In the genomic region with DNA sequence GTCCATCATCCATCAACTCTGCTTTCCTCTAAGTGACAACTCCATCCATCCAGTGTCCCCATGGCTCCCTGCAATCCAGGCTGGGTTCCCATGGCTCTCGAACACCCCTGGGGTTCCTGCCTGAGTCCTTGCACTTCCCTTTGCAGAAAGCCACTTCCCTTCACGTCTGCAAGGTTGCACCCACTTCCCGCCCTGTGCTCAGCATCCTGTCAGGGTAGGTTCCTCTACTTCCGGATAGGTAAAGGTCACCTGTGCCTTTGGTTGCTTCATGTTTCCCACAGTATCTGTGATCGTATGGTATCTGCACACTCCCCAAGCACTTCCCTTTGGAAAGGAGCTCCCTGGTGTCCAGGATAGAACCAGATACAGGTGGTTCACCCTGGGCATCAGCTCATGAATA, we compare ENCODE assay signal across 14 mouse cellular contexts. TPM values are rescaled to one million over a fixed set of nuclear protein-coding genes. Genes with fewer than 3 reads are reported as not detected.
DNase-seq lines count a peak whose midpoint lies in the region; ATAC-seq lines count a peak whose summit lies in the region.
"Had no signal": no experiment of that assay in that cellular context is flagged by ENCODE, and none has a peak within 500 bp of the region (broad histone marks: within the 10 kb centered on the region; RNA-seq: fewer than 3 reads in every experiment).

No protein-coding gene starts in this region.

- no peaks in the 10 kb centered on the region for H3K27me3 ChIP-seq in hindbrain, embryonic 10.5 days (ENCODE audit: insufficient read depth, poor library complexity, severe bottlenecking)
- H3K27me3 ChIP-seq in hindbrain, embryonic 12.5 days = no peaks in the 10 kb centered on the region
- H3K27me3 ChIP-seq in forebrain, embryonic 12.5 days = no peaks in the 10 kb centered on the region; the same call in 1 of the 2 replicates
- H3K27me3 ChIP-seq: limb, embryonic 15.5 days; Patski had no signal

- DNase-seq in hindbrain, embryonic 10.5 days (ENCODE audit: low spot score) = no peak
- peak; percentile 16 to 24 for DNase-seq in thymus, postnatal 10 days (ENCODE audit: low spot score in 2 of 2)
- no peak for DNase-seq in adrenal gland, postnatal 36 days
- DNase-seq in layer of hippocampus, postnatal 36 days = no peak
- DNase-seq: cerebellum, adult 11-12 months; right cerebral cortex, postnatal 4 days had no signal

- 0 out of 2 replicates have a peak overlapping the region, but pooled peaks have one; percentile 23 for H3K27ac ChIP-seq in hindbrain, embryonic 10.5 days
- no peak overlapping the region for H3K27ac ChIP-seq in hindbrain, embryonic 12.5 days
- no peak overlapping the region for H3K27ac ChIP-seq in forebrain, embryonic 12.5 days
- H3K27ac ChIP-seq: limb, embryonic 15.5 days had no signal

- H3K9me3 ChIP-seq in hindbrain, embryonic 10.5 days = peaks cover 12% of the 10 kb centered on the region
- no peaks in the 10 kb centered on the region for H3K9me3 ChIP-seq in hindbrain, embryonic 12.5 days (replicated peaks)
- H3K9me3 ChIP-seq in forebrain, embryonic 12.5 days = peaks cover 9% of the 10 kb centered on the region; the same call in 1 of the 2 replicates
- H3K9me3 ChIP-seq: limb, embryonic 15.5 days had no signal

- H3K36me3 ChIP-seq in hindbrain, embryonic 10.5 days = 0 out of 2 replicates have a peak, but pooled peaks cover 6% of the 10 kb centered on the region
- H3K36me3 ChIP-seq in hindbrain, embryonic 12.5 days = no peaks in the 10 kb centered on the region
- no peaks in the 10 kb centered on the region for H3K36me3 ChIP-seq in forebrain, embryonic 12.5 days (replicated peaks)
- H3K36me3 ChIP-seq: limb, embryonic 15.5 days had no signal

- H3K9ac ChIP-seq in hindbrain, embryonic 12.5 days = no peak overlapping the region
- no peak overlapping the region for H3K9ac ChIP-seq in forebrain, embryonic 12.5 days
- H3K9ac ChIP-seq: limb, embryonic 15.5 days had no signal

- no peak for ATAC-seq in hindbrain, embryonic 12.5 days (ENCODE audit: low FRiP score)
- ATAC-seq in hematopoietic stem cell, adult 5-6 weeks (replicated peaks in 1 of 2; ENCODE audit: insufficient read depth in 1 of 2, low FRiP score in 2 of 2, low TSS enrichment in 1 of 2, low read depth in 1 of 2, poor library complexity in 2 of 2, severe bottlenecking in 2 of 2) = peak; percentile 39 to 55; a peak in 2 of 4 replicates
- peak; percentile 72 for ATAC-seq in megakaryocyte, adult 5-6 weeks (ENCODE audit: poor library complexity, severe bottlenecking)
- no peak for ATAC-seq in forebrain, embryonic 12.5 days (ENCODE audit: low FRiP score)
- ATAC-seq: Patski had no signal

- peaks cover 17% of the 10 kb centered on the region for H3K4me1 ChIP-seq in hindbrain, embryonic 10.5 days (replicated peaks)
- peaks cover 4% of the 10 kb centered on the region; the same call in 1 of the 2 replicates for H3K4me1 ChIP-seq in hindbrain, embryonic 12.5 days
- H3K4me1 ChIP-seq in forebrain, embryonic 12.5 days = peaks cover 7% of the 10 kb centered on the region
- H3K4me1 ChIP-seq: limb, embryonic 15.5 days had no signal

- H3K4me3 ChIP-seq in hindbrain, embryonic 10.5 days = no peak overlapping the region
- H3K4me3 ChIP-seq in hindbrain, embryonic 12.5 days = no peak overlapping the region
- no peak overlapping the region for H3K4me3 ChIP-seq in forebrain, embryonic 12.5 days (replicated peaks)
- H3K4me3 ChIP-seq: limb, embryonic 15.5 days had no signal

- H3K4me2 ChIP-seq in hindbrain, embryonic 12.5 days (replicated peaks) = no peak overlapping the region
- H3K4me2 ChIP-seq in forebrain, embryonic 12.5 days = no peak overlapping the region
- H3K4me2 ChIP-seq: limb, embryonic 15.5 days had no signal

- 69% methylated on average over 5 of the region's 5 CpGs for WGBS in hindbrain, embryonic 10.5 days
- 76% methylated on average over 5 of the region's 5 CpGs for WGBS in hindbrain, embryonic 12.5 days
- WGBS in forebrain, embryonic 12.5 days = 73% methylated on average over 5 of the region's 5 CpGs

RNA-seq across cellular contexts. Expression of a gene that starts 19.3 kb away (rescaled TPM):
- polyA plus RNA-seq in hindbrain, embryonic 10.5 days (2016; fragmentation: Nextera tagmentation; extraction: Ambion mirVana) = 0.42 and 0.86 TPM in 2 replicates
- polyA plus RNA-seq in hindbrain, embryonic 12.5 days (2016; fragmentation: Nextera tagmentation; extraction: Ambion mirVana) = 0.43 TPM in 1 of 2 replicates, not detected in the other
- total RNA-seq in hematopoietic stem cell, adult 5-6 weeks (2017) = 3.9 and 4.8 TPM in 2 replicates
- total RNA-seq in megakaryocyte, adult 5-6 weeks (2015) = 12.6 and 17.3 TPM in 2 replicates
- 2.3 TPM in 1 of 2 replicates, not detected in the other for total RNA-seq in megakaryocyte, adult 5-6 weeks (2017)
- 100 to 1,000 TPM; 119 to 160 TPM for total RNA-seq in adrenal gland, postnatal 36 days (2021)
- total RNA-seq in layer of hippocampus, postnatal 36 days (2021) = 10 to 100 TPM; 55.8 to 62.3 TPM
- not detected in 2 replicates for polyA plus RNA-seq in forebrain, embryonic 12.5 days (2016; fragmentation: Nextera tagmentation; extraction: Ambion mirVana)
- polyA plus RNA-seq: forebrain, embryonic 11.5 days; hindbrain, embryonic 11.5 days had no signal

RNA-seq across cellular contexts. Expression of a gene that starts 32.0 kb away (rescaled TPM):
- 7.9 and 8.4 TPM in 2 replicates for polyA plus RNA-seq in hindbrain, embryonic 10.5 days (2016; fragmentation: Nextera tagmentation; extraction: Ambion mirVana)
- polyA plus RNA-seq in hindbrain, embryonic 12.5 days (2016; fragmentation: Nextera tagmentation; extraction: Ambion mirVana) = 5.5 and 7.9 TPM in 2 replicates
- total RNA-seq in hematopoietic stem cell, adult 5-6 weeks (2017) = 12.0 and 33.3 TPM in 2 replicates
- 92.0 and 95.7 TPM in 2 replicates for total RNA-seq in megakaryocyte, adult 5-6 weeks (2015)
- total RNA-seq in megakaryocyte, adult 5-6 weeks (2017) = 64.0 and 66.6 TPM in 2 replicates
- 10 to 100 TPM; 14.3 to 30.9 TPM for total RNA-seq in adrenal gland, postnatal 36 days (2021)
- total RNA-seq in layer of hippocampus, postnatal 36 days (2021) = 1 to 10 TPM; 3.1 to 4.7 TPM
- polyA plus RNA-seq in forebrain, embryonic 12.5 days (2016; fragmentation: Nextera tagmentation; extraction: Ambion mirVana) = 3.2 and 3.7 TPM in 2 replicates
- polyA plus RNA-seq: Patski had no signal

RNA-seq across cellular contexts. Expression of a gene that starts 37.3 kb away (rescaled TPM):
- polyA plus RNA-seq in hindbrain, embryonic 10.5 days (2016; fragmentation: Nextera tagmentation; extraction: Ambion mirVana) = 3.5 and 4.4 TPM in 2 replicates
- polyA plus RNA-seq in hindbrain, embryonic 12.5 days (2016; fragmentation: Nextera tagmentation; extraction: Ambion mirVana) = 3.7 and 4.7 TPM in 2 replicates
- 8.7 and 16.0 TPM in 2 replicates for total RNA-seq in hematopoietic stem cell, adult 5-6 weeks (2017)
- 14.7 and 19.8 TPM in 2 replicates for total RNA-seq in megakaryocyte, adult 5-6 weeks (2015)
- total RNA-seq in megakaryocyte, adult 5-6 weeks (2017) = 13.7 and 20.0 TPM in 2 replicates
- 10 to 100 TPM; 11.3 to 19.3 TPM for total RNA-seq in adrenal gland, postnatal 36 days (2021)
- 1 to 10 TPM; 6.2 to 6.4 TPM for total RNA-seq in layer of hippocampus, postnatal 36 days (2021)
- polyA plus RNA-seq in forebrain, embryonic 12.5 days (2016; fragmentation: Nextera tagmentation; extraction: Ambion mirVana) = 2.4 TPM in 2 replicates
- polyA plus RNA-seq: Patski had no signal

Comparison
In these comparisons a context has a peak if more than half of its experiments do, and no peak if none do; other contexts are left out.
1. DNase-seq: peak in thymus, postnatal 10 days (2 of 2); none in hindbrain, embryonic 10.5 days (single experiment), adrenal gland, postnatal 36 days (0 of 2) and layer of hippocampus, postnatal 36 days (0 of 2).
2. ATAC-seq: peak in hematopoietic stem cell, adult 5-6 weeks (2 of 2) and megakaryocyte, adult 5-6 weeks (single experiment); none in hindbrain, embryonic 12.5 days (single experiment) and forebrain, embryonic 12.5 days (single experiment).